Mouse (Mus musculus): ENCODE results near the gene Tubb4a.
"Not testable (repeated sequence)": the region's sequence is repeated elsewhere in the genome, so short reads cannot be mapped to it uniquely, and the experiment has no call there.

Gene Tubb4a

DNA sequence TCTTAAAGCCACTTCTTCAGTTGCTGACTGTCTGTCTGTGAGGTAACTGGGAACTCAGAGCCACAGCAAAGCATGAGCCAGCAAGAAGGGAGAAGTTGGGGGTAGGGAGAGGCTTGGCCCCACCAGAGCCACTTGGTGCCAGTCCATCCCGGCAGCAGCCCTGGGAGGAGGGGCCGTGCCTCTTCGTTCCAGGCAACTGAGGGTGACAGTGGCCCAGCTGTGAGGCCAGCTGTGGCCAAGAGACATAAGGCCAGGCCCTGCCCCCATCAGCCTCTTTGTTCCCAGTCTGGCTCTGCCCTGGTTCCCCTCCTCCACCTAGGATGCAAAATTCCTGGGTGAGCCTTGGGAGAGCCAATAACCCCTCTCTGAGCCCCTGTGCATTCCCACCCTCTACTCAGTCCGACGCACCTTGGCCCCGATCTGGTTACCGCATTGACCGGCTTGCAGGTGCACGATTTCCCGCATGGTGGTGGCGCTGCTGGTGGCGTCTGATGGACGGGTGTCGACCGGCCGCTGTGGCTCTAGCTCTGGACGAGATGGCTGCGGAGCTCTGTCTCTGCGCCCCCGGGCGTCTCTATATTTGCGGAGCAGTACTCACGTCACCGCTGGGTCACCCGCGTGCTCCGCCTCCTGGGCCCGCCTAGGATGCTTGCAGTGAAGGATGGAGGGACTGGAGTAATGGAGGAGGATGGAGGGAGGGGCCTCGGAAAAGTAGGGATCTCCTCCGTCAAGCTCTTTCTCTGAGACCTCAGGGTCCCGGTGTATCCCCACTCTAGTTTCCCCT, at the start of gene Tubb4a:
Gene Tubb4a, minus strand, starts transcription at position 734 of the 784 bp plus-strand sequence.
- peak; percentile 95 for DNase-seq

DNA sequence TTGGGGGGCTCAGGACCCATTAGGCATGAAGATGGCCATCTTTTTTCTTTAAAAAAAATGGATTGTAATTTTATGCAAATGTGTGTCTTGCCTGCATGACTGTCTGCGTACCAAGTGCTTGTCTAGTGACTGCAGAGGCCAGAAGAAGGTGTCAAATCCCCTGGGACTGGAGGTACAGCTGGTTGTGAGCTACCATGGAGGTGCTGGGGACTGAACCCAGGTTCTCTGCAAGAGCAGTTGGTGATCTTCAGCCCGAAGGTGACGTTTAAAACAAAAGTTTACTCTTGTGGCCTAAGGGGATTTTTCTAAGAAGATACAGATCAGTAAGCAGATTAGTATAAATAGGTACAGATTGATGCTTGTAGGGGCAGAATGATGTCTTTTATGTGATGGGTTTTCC, 48.1 kb upstream of the Tubb4a start:
- no peak for DNase-seq

DNA sequence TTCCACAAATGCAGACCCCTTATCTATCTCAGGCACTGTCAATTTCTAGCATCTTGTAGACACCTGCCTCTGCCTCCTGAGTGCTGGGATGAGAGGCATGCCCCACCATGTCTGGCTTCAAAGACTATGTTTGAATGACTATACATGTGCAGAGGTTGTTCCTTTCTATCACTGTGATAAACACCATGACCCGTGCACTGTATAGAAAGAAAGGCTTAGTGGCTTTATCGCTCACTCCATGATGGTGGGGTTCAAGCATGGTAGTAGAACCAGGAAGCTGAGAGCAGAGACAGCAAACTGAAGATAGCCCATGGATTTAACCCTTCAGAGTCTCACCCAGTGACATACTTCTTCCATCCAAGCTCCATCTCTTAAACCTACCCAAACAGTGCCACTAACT, 47.1 kb upstream of the Tubb4a start:
- no peak for DNase-seq

DNA sequence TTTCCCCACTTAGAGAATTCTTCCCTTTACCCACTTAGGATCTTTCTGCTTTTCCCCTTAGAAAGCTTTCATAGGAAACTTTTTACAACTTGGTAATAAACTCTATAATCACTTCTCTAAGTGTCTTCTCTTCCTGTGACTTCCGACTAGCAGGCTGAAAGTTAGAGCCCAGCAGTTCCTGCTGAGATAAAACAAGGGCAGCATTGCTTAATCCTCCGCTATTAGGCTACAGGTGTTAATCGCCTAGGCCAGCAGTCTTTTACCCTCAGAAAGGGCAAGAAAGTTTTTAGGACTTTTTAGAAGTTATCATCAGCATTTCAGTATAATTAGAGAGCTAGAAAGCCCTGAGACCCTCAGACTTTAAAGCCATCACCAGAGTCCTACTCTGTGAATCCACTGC, 46.4 kb upstream of the Tubb4a start:
- not testable (repeated sequence) for DNase-seq

DNA sequence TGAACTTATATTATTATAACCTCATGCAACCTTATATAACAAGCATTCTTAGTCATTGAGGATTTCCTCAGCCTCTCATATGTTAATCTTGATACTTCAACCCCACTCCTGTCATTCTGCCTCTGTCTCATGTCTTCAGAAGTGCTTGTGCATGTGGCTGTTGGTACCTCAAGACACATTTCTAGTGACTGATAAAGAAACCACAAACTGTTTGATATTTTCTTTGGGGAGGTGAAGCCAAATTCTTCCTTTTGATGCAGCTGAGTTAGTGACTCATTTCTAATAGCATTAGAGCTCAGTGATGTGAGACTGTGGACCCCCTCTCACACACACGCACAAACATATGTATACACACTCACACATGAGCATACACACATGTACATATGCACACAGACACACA, 44.2 kb upstream of the Tubb4a start:
- DNase-seq: no peak

DNA sequence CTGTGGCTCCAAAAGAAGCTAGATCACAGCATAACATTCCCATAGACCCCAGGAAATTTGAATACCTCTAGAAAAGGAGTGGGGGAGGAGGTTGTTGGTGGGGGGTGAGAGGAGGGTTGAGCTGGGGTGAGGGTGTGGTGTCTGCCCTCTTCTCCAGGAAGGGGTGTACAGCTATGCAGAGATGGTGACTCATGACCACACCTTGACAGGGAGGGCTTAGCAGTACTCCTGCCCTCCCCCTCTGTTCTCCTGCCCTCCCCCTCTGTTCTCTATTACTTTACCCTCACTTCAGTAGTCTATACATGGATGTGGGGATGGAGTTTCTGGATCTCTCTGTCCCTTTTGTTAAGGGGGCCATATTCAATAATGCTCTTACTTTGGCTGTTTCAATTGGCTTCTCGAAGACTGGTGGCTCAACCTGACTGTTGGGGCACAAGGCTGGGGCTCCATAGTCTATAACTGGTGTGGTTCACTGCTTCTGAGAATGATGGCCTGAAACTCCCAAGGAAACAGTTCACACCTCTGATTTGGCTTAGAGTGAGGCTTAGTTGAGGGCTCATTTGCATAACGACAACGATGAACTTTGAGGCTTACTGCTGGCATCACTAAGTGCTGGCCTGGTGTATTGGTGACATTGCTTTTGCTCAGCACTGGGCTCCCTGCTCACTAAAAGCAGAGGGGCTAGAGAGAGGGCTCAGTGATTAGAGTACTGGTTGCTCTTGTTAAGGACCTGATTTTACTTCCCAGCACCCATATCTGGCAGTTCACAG, 38.5 kb upstream of the Tubb4a start:
- DNase-seq: no peak

DNA sequence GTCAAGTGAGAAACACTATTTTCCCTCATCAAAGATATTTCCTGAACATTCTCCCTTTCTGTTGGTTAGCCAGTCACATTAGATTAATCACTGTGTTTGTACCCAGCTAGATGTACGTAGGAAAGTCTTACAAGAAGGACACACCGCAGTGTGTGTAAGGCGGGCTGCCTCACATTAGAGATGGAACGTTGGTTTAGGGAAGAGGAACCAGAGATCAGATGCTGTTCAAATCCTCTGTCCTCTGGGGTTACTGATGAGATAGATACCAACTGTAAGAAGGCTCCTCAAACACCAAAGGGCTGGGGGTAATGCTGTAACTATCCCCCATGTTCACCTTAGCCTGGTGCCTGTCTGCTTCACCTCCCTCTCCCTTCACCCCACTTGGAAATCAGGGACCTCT, 37.2 kb upstream of the Tubb4a start:
- DNase-seq: no peak

DNA sequence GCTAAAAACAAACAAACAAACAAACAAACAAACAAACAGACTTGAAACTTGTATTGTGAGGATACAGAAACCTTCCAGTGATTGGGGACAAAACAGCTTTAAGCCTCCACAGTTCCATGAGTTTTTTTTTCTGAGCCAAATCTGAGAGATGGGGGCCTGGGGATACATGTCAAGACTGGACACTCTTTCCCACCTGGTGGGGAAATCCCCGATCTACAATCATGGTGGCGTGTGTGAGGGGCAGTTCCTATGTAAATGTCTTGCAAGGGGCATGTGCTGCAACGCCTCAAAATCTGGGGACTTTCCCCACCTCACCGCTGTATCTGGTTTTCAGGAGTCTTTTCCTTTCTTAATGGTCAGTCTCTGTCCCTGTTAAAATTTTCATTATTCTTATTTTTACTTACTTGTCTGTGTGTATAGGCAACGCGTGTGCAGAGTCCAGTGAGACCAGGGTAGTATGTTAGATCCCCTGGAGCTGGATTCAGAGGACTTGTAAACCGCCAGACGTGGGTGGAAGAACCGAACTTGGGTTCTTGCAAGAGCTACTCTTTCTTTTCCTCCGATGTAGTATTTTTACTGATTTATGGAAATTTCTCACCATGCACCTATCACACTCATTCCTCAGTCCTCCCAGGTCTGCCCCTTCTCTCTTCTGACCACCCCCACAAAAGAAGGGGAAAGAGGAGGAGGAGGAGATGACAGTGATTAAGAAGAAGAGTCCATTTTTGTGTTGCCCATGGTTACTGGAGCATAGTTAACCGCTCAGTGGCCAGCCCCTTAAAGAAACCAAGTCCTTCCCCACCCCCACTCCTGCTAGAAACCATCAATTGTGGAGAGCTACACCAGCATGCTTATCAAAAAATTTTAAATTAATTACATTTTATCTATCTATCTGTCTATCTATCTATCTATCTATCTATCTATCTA, 35.9 kb upstream of the Tubb4a start:
- DNase-seq: no peak

DNA sequence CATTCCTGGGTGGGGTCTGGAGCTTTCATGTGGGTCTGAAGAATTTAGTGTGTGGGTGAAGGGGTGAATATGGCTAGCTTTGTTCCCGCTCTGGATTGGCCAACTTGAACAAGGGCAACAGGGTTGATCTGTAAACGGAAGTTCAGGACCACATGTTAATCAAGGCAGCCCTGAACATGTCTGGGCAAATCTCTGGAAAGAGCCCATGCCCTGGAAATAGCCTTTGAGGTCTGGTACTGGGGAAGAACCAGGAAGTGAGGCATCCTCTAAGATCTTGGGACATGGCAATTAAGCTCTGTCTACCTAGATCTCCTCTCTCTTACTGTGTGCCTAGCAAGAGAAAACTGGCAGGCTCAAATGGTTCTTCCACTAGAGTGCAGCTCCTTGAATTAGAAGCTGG, 34.3 kb upstream of the Tubb4a start:
- no peak for DNase-seq

DNA sequence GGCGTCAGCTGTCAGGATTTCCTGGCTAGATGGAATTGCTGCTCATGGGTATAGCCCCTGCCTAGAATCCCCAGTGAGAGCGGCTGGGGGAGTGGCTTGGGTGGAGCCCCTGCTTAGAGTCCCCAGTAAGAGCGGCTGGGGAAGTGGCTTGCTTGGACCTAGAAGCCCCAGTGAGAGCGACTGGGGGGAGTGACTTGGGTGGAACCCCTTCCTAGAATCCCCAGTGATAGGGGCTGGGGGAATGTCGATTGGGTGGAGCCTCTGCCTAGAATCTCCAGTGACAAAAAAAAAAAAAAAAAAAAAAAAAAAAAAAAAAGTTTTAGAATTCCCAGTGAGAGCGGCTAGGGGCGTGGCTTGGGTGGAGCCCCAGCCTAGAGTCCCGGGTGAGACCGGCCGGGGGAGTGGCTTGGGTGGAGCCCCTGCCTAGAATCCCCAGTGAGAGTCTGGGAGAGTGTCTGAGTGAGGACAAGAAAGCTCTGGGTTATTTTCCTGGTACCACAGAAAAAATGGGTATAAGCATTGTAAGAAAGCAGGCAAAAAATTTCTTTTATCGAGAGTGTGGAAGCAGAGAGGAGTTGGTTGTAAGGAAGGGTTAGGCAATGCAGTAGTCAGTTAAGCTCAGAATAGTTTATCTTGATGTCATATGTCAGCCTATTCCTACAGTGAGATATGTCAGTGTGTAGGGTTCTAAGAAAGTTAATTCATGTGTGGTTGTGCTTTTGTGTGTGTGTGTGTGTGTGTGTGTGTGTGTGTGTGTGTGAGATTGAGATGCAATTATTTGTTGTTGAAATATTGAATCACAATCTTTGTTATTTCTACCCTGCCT, 31.2 kb upstream of the Tubb4a start:
- no peak for DNase-seq

DNA sequence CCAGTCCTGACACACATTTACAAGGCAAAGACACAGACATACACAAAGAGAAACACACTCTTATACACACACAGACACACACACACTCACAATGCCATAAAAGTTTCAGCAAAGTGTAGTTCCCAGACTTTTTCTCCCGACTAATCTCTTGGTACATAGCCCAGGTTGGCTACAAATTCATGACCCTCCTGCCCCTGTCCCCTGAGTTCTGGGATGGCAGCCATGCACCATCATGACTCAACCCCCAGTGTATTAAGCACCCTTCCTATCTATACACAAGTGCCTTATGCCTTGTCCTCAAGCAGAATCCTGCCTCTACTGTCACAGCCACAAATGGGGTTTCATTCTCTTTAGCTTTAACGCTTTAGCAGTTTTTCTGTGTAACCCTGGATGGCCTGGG, 29.2 kb upstream of the Tubb4a start:
- no peak for DNase-seq

DNA sequence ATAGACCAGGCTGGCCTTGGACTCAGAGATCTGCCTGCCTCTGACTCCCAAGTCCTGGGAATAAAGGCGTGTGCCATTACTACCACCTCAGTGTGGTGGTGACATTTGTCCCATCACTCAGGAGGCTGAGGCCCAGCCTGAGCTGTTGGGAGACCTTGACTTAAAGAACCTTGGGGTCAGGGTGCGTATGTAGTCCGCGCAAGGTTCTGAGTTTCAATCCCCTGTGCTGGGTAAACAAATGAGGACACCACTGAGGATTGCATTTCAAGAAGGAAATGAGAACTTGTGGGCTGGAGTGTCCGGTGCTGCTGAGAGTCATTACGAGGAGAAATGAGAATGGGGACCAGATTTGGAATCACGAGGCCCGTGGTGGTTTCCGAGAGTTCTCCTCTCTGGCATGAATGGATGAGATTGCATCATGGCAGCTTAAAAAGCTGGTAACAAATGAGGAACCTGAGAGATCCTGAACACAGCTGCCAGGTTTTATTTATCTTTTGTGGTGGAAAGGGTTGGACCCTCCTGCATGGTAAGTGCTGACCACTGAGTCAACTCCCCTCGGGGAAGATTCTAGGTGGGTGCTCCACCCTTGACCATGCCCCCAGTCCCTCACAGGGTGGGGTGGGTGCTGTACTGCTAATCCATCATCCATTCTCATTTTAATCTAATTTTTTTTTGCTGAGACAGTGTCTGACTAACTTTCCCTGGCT, 25.3 kb upstream of the Tubb4a start:
- no peak for DNase-seq

DNA sequence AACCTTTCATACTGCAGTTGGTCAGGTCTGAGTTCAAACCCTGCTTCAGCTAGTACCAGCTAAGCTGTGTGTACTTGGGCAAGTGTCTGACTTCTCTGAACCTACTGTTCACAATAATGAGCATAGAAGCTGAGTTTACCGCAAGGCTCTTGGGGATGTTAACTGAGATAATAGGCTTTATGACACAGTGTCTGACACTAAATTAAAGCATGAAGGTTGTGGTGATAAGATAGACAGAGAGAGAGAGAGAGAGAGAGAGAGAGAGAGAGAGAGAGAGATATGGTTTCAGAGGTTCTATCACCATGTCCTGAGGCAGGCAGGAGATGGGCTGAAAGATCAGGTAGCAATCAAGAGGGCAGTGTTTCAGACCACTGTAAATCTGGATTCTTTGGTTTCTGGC, 22.4 kb upstream of the Tubb4a start:
- DNase-seq: no peak

DNA sequence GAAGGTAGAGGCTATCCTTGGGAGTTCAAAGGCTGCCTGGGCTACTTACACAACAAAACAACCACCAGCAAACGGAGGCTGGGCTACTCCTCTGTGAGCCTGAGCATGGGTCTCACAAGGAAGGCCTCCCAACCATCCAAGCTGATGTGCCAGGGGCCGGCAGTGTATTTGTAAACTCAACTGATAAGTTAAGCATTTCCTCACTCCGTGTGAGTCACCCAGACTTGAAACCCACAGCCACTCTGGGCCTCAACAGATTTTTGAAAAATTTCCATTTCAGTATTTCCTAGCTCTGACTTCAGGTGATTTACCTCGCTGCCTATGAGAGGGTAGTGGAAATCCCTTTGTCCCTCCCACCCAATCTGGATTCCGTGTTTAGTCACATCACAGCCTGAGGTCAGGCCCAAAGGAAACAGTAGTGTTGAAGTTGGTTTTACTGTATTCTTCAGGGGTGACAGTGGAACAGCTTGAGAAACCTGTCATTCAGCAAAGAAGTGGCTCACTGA, 21.1 kb upstream of the Tubb4a start:
- DNase-seq: no peak

DNA sequence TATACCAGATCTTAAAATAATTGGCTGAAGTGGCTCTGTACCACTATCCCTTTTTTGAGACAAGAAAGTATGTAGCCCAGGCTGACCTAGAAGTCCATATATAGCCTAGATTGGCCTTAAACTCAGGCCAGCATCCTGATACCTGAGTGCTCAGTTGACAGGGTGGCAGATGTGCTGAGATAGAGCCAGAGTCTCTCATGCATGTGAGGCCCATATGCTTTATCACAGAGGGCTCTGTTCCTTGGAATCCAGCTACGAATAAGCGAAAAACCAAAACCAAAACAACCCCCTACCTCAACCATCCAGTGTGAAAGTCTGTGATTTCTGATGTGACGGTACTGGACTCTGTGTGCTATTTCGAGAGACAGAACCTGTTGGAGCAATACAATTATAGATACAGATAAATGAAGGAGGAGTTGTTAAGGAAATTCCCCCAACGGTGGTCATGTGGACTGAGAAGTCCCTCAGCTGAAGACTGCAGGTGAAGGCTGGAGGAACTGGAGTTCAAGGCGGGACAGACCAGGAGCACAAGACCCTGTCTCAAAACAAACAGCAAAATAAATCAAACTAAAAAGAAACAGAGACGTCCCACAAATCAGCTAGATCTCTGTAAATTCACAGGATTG, 20.6 kb upstream of the Tubb4a start:
- DNase-seq: no peak

DNA sequence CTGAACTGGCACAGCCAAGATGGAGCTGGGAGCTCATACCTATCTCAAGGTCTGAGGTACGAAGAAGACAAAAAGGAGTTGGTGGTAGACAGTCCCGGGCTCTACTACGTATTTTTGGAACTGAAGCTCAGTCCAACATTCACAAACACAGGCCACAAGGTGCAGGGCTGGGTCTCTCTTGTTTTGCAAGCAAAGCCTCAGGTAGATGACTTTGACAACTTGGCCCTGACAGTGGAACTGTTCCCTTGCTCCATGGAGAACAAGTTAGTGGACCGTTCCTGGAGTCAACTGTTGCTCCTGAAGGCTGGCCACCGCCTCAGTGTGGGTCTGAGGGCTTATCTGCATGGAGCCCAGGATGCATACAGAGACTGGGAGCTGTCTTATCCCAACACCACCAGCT, 19.5 kb upstream of the Tubb4a start:
- no peak for DNase-seq

DNA sequence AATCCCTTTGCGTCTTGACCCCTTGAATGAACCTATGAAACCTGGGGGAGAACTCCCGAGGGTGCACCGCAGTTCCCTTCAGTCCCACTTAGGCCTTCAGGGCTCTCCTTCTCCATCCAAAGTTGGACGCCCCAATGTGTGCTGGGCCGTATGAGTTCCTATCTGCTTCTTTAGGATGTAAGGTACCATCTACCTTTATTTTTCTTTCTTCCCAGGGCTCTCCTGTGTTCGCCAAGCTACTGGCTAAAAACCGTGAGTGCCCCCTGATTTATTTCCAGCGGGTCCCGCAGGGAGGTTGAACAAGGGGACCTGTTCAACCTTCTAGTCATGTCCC, 18.4 kb upstream of the Tubb4a start:
- no peak for DNase-seq

DNA sequence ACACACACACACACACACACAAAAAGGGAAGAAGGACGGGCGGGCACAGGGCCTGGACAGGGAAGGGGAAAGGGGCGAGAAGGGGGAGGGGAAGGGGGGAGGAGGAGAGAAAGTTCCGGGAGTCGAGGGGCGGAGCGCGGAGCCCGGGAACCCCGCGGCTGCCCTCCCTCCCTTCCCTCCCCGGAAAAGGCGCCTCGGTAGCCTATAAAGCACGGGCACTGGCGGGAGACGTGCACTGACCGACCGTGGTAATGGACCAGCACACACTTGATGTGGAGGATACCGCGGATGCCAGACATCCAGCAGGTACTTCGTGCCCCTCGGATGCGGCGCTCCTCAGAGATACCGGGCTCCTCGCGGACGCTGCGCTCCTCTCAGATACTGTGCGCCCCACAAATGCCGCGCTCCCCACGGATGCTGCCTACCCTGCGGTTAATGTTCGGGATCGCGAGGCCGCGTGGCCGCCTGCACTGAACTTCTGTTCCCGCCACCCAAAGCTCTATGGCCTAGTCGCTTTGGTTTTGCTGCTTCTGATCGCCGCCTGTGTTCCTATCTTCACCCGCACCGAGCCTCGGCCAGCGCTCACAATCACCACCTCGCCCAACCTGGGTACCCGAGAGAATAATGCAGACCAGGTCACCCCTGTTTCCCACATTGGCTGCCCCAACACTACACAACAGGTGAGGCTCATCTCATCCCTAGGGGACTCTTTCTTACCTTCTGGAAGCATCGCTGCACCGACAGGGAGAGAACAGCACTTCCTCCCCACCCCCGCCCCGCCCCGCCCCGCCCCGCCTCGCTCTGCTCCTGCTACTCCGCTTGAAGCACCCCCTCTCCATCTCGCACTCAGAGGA, 17.8 kb upstream of the Tubb4a start, which contains the start of gene Tnfsf9:
Gene Tnfsf9, plus strand, starts transcription at position 145 of the 854 bp plus-strand sequence.
- peak; percentile 51 for DNase-seq

DNA sequence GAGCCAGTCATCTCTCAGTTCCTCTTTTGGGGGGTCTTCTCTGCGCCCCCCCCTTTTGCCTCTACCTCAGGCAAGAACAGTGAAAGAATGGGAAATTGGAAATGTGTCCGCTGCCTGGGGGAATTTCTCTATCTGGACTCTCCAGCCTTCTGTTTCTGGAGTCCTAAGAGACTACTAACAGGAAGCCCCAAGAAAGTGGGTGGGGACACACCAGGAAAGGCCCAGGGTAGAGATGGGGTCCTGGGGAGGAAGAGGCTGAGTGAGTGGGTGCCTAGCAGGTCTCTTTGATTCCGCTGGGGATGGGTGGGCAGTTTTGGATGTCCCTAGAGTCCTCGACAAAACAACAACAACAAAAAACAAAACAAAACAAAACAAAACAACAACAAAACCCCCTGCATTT, 16.9 kb upstream of the Tubb4a start:
- DNase-seq: no peak

DNA sequence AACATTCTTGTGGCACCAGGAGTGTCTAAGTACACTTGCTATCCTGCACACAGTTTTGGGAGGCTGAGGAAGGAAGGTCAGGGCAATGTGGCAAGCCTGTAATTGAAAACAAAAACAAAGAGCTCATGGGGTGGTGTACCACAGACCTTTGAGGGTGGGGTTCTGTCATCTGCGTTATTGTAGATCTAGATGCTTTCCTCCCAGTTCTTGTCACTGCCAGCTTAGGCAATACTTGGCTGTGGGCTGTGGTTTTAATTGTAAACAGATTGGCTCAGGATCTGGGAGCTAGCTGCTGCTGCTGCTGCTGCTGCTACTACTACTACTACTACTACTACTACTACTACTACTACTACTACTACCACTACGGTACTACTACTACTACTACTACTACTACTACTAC, 14.7 kb upstream of the Tubb4a start:
- DNase-seq: no peak

Data from cerebellum, adult 9-10 months (tissue).